Mouse (Mus musculus) bone marrow macrophage, adult 2 months (primary cell): ENCODE results near the gene Plscr1. TPM values are rescaled to one million over a fixed set of nuclear protein-coding genes. Genes with fewer than 3 reads are reported as not detected.

Experiments used
- H3K27ac ChIP-seq: 2 replicates; pipeline ENCODE4 v1.5.1; 2012; ENCODE audit warnings: low read depth, low read length; ENCODE audit not compliant: insufficient read depth
- H3K4me1 ChIP-seq: 2 replicates; pipeline ENCODE4 v1.6.1; 2012; ENCODE audit warnings: low read length; ENCODE audit not compliant: control insufficient read depth, insufficient read depth
- H3K4me3 ChIP-seq: 2 replicates; pipeline ENCODE4 v1.5.1; 2012; ENCODE audit warnings: mild to moderate bottlenecking, low read length, moderate library complexity; ENCODE audit not compliant: insufficient read depth
- CTCF ChIP-seq: IDR thresholded peaks from 2 replicates; pipeline ENCODE4 v1.5.1; 2012; ENCODE audit warnings: low read depth, mild to moderate bottlenecking, low read length, moderate library complexity
- POLR2A ChIP-seq: IDR thresholded peaks from 2 replicates; pipeline ENCODE4 v1.6.1; 2012; ENCODE audit warnings: mild to moderate bottlenecking, low read depth, low read length, borderline replicate concordance
- polyA plus RNA-seq: library from polyadenylated mRNA; stranded (reverse); fragments of >200 nt; gene quantifications from 2 replicates; pipeline ENCODE4 v1.2.4, GENCODE M21; 2012; ENCODE audit not compliant: missing spikeins, insufficient read depth, insufficient read length

Gene Plscr1
- polyA plus RNA-seq, 1 experiment = 11.3 TPM

DNA sequence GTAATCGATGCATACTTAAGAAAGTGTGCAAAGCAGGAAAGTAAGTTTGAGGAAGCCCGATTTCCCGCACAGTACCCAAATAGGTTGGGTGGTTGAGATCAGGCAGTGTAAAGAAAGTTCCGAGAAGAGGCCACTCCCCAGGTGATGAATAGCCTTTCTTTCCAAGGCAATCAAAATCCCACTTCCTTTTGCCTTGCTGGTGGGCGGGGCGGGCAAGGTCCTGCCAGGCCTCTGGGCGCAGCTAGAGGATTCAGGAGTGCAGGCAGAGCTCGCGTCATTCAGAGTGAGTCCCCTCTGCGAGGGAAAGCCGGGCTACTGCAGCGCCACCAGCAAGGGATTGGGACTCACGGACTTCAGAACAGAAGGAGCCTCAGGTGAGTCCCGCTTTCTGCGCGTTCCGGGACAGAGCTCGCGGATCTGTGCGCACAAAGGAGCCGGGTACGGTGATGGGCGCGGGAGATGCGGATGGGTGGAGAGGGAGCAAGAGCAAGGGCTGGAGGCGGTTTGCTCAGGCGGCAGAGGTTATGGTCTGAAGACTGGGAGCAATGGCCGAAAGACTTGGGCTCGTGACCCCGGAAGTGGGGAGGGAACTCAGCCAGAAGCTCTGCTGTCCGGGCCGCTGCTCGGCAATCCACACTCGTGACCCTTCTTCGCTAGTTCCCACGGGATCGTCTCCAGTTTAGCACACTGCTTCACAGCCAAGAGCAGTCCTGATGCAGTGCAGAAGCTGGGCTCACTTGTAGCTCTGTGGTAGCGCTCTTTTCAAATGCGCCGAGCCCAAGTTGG is 630 bp downstream of the Plscr1 start:
- Histone ChIP-seq H3K4me1 (peaks cover 22% of the 10 kb centered on the region), H3K27ac (peak overlapping the region; percentile 96), H3K4me3 (peak overlapping the region; percentile 89)
- TF ChIP-seq CTCF (0 out of 2 replicates have a peak, but pooled peaks have one; percentile 11), POLR2A (no peak)

DNA sequence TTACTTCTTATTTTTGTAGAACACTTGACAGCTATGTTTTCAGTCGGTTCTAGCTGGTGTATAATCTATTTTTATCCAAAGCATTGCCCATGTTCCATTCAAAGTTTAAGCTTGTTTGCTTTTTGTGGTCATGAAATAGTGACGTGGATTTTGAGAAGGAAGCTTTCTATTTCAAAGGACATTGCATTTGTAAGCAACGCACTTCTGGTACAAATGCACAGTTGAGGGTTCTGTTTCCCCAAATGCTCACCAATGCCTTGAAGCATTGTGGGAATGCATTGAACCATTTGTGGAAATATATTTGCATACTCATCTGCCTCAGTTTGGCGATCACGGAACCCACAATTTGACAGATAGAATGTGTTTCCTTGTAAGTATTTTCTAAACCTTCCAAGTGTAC is 3.2 kb downstream of the Plscr1 start:
- Histone ChIP-seq H3K4me3 (no peak overlapping the region), H3K27ac (no peak overlapping the region), H3K4me1 (peaks cover 26% of the 10 kb centered on the region)
- TF ChIP-seq POLR2A (no peak), CTCF (no peak)

DNA sequence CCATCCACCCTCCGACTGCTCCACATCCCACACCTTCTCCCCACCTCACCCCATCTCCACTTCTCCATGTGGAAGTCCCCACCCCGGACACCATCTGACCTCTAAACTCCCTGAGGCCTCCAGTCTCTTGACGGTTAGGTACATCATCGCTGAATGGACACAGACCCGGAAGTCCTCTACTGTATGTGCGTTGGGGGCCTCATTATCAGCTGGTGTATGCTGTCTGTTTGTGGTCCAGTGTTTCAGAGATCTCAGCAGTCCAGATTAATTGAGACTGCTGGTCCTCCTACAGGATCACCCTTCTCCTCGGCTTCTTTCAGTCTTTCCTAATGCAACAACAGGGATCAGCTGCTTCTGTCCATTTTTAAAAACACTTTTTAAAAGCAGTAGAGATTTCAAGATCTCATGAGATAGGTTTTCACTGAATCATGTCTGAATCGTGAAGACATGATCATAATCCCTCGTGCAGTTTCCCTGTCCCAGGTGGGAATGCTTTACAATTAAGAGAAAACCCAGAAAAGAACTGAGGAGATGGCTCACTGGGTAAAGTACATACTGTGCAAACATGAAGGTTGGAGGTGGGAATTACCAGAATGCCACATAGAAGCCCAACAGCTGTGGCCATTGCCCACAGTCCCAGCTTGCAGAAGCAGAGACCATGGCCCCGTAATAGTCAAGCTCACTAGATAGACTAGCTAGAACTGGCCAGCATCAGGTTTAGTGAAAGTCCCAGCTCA is 4.2 kb downstream of the Plscr1 start:
- Histone ChIP-seq H3K27ac (no peak overlapping the region), H3K4me1 (peaks cover 26% of the 10 kb centered on the region), H3K4me3 (no peak overlapping the region)
- TF ChIP-seq CTCF = no peak
- TF ChIP-seq POLR2A = no peak

DNA sequence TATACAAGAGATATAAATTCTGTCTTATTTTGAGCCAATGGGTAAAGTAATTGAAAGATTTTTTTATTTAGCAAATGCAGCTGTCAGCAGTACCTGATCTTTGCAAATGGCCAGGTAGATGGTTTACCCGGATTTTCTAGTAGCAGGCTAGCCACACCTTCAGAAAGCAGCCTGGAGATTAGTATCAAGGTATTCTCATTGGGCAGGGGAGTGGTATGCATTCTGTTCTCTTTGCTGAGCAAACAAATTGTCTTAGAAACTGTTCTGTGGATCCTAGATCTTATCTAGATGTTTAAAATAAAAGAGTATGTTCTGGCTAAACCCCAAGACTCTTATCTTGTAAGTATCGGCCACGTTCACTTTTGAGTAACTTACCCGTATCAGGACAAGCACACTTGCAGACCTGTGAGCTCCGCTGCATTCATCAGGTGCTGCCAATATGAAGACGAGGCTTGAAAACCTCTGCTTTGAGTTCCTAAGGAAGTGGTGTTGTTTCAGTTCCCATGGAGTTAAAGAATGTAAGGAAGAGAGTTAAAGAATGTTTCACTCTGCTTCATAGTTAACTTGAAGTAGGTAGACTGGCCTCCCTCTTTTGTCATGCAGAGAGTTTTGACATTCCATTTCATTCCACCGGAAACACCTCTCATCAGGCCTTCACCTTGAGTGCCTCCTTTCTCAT is 11.1 kb downstream of the Plscr1 start:
- Histone ChIP-seq H3K4me1 (peaks cover 5% of the 10 kb centered on the region), H3K27ac (no peak overlapping the region), H3K4me3 (no peak overlapping the region)
- TF ChIP-seq CTCF (no peak), POLR2A (no peak)

DNA sequence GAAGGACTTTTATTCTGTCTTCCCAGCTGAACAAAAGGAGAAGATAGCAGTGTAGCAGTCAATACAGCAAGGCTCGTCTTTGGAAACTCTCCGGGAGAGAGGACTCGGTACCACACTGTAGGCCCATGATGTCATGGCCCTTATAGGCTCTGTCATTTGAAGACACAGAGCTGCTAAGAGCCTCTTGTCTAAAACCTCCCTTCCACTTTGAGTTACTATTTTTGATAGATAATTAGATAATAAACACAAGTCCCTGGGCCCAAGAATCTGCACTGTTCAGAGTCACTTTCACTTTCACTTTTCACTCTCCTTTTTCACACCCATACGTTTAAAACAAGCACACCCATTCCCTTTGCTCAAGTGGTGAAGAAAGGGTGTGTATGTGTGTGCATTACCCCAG is 16.2 kb downstream of the Plscr1 start:
- Histone ChIP-seq H3K4me1 (peaks cover 21% of the 10 kb centered on the region), H3K27ac (no peak overlapping the region), H3K4me3 (no peak overlapping the region)
- TF ChIP-seq CTCF (no peak), POLR2A (no peak)

DNA sequence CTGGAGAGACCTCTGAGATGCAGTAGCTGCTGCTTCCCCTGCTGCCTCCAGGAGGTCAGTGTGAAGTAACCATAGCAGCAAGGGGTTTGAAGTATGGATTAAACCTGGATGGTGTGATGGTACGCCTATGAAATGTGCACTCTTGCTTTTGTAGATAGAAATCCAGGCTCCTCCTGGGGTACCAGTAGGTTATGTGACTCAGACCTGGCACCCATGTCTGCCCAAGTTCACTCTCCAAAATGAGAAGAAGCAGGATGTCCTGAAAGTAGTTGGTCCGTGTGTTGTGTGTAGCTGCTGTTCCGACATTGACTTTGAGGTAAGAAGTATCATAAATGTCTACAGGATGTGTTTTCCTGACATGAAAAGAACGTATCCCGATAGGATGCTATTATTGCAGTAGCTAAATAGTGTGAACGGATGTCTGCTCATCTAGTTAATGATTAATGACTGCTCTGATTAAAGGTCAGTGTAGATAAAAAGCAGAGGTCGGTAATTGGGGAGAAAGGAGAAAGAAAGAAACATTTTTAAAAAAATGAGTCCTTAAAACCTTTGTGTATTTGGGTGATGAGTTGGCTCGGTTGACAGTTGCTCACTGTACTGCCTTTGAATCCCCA is 17.1 kb downstream of the Plscr1 start:
- H3K27ac ChIP-seq = no peak overlapping the region
- H3K4me1 ChIP-seq = peaks cover 27% of the 10 kb centered on the region
- TF ChIP-seq POLR2A (no peak), CTCF (no peak)
- H3K4me3 ChIP-seq = no peak overlapping the region

DNA sequence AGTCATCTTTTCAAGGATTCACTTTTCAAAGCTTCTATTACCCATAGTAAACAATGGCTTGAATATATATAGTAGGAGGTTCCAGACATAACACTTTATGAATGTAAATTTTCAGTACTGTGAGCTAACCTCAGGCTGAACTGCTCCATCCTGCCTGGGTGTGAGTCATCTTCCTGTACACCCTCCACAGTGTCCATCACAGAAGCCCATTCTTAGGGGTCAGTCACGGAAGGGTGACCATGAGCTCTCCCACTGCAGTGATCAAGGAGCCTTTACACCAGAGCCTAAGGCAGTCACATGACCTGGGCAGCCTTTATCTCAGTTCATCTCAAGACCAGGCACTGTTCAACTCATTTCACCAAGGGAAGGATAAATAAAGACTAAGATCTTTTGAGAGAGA is 18.2 kb downstream of the Plscr1 start:
- Histone ChIP-seq H3K4me1 (peaks cover 27% of the 10 kb centered on the region), H3K4me3 (no peak overlapping the region), H3K27ac (no peak overlapping the region)
- no peak for TF ChIP-seq CTCF
- no peak for TF ChIP-seq POLR2A

DNA sequence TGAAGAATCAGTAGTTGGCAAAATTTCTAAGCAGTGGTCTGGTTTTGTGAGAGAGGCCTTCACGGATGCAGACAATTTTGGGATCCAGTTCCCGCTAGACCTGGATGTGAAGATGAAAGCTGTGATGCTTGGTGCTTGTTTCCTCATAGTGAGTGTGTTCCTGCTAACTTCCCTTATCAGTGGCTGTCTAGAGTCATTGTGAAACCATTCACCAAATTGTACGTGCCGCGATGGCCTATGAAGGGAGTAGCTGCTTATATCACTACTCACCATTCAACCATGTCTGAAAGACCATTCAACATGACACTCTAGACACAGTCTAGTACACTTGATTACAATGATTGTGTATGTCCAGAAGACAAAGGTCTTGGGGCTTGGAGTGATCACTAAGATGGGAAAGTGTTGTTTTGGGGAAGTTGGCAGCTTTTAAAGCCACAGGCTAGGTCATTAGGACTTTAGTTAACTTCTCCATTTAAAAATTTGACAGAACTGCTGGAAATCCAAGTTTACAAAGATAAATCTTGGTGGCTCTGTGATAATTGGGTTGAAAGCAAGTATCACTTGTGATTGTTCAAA is 20.4 kb downstream of the Plscr1 start:
- Histone ChIP-seq H3K4me1 (peaks cover 27% of the 10 kb centered on the region), H3K4me3 (no peak overlapping the region), H3K27ac (peak overlapping the region; percentile 23)
- no peak for TF ChIP-seq POLR2A
- no peak for TF ChIP-seq CTCF

DNA sequence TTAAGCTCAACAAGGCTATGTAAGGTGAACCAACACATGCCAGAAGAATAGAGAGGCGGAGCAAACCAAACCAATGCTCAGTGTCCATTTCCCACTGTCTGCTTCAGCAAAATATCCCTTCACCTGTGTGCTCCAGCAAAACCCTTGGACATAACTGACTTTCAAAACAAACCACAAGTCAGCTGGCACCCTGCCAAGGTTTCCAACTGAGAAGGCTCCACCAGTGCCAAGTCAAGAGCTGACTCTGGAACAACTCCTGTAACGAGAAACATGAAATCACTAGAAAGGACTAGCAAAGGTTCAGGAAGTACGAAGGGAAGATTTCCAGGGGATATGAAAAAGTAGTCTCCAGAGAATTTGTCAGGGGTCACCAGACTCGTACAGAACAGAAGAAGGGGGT is 21.4 kb downstream of the Plscr1 start:
- no peak overlapping the region for H3K4me3 ChIP-seq
- H3K4me1 ChIP-seq = peaks cover 22% of the 10 kb centered on the region
- 0 out of 2 replicates have a peak overlapping the region, but pooled peaks have one; percentile 11 for H3K27ac ChIP-seq
- TF ChIP-seq POLR2A (no peak), CTCF (no peak)
